Mouse (Mus musculus): ENCODE measurements around the gene Prune2. TPM values are rescaled to one million over a fixed set of nuclear protein-coding genes. Genes with fewer than 3 reads are reported as not detected.
A peak's percentile ranks its signal among the peaks of the same experiment; 100 is the strongest.

The Prune2 gene
- polyA plus RNA-seq, 1 experiment from 2014 or later, result 1.5 TPM

DNA sequence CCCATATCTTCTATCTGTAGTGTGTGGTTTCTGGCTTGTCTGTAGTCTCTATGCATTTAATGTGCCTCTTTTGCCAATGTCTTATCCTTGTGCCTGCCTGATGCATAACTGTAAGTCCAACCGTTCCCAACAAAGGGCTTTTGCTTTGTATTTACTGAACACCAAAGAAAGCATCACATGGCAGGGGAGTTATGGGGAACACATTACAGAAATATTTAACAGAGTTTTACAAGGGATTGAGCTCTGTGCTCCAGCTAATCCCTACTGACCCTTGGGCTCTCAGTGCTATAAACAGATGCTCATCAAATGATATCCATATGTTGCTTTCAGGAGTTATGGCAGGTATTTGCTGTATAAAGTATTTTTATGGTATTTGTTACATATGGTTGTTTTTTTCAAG, 116.3 kb downstream of the Prune2 start:
- H3K27ac ChIP-seq, result no peak overlapping the region
- H3K4me2 ChIP-seq (replicated peaks), result no peak overlapping the region
- no peak overlapping the region for H3K4me3 ChIP-seq
- H3K36me3 ChIP-seq, result no peaks in the 10 kb centered on the region
- H3K4me1 ChIP-seq, result peaks cover 4% of the 10 kb centered on the region
- no peak overlapping the region for H3K9ac ChIP-seq
- H3K9me3 ChIP-seq, result no peaks in the 10 kb centered on the region
- H3K27me3 ChIP-seq, result no peaks in the 10 kb centered on the region
- 15% methylated on average over 1 of the region's 1 CpGs for WGBS
- ATAC-seq (ENCODE audit: low FRiP score, low read depth), result peak; percentile 80; the same call in 1 of the 2 replicates

DNA sequence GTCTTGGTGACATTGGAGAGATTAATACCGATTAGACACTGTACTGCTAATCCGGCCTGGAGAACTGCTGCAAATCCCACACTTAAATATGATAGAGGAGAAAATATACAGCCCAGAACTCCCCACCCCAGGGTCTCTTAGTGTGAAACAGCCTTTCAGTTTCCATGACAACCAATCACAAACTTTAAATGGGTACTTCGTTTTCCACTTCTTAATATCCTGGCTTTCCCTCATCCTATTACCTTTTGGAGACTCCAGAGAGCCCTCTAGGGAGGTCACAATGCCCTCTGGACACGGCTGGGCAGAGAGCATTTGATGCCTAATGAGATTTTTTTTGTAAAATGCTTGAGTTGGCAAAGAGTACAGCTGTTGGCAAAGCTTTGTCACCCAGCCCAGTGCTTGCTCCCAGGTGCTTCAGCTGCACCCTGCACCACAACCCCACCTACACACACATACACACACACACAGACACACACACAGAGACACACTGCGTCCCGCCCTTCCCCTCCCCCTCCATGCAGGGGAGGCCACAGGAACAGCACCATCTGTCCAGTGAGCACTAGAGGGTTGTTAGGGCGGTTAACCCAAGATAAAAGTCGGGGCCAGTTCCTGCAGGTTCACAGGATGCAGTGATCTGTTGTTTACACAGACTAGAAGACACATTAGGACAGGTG, 122.9 kb downstream of the Prune2 start:
- 39% methylated on average over 8 of the region's 8 CpGs for WGBS
- Histone ChIP-seq H3K4me1 (peaks cover 13% of the 10 kb centered on the region), H3K4me2 (replicated peaks) (no peak overlapping the region), H3K9me3 (no peaks in the 10 kb centered on the region), H3K36me3 (no peaks in the 10 kb centered on the region), H3K4me3 (no peak overlapping the region), H3K9ac (no peak overlapping the region), H3K27me3 (no peaks in the 10 kb centered on the region), H3K27ac (no peak overlapping the region)
- no peak for ATAC-seq (ENCODE audit: low FRiP score, low read depth)

GRCm38 (mm10) chr19:17081382-17081781, 125.5 kb downstream of the Prune2 start:
- no peaks in the 10 kb centered on the region for H3K36me3 ChIP-seq
- H3K4me2 ChIP-seq (replicated peaks), result no peak overlapping the region
- H3K4me3 ChIP-seq, result no peak overlapping the region
- H3K4me1 ChIP-seq, result peaks cover 13% of the 10 kb centered on the region
- no peak overlapping the region for H3K9ac ChIP-seq
- H3K27me3 ChIP-seq, result no peaks in the 10 kb centered on the region
- ATAC-seq (ENCODE audit: low FRiP score, low read depth), result no peak
- 75% methylated on average over 10 of the region's 10 CpGs for WGBS
- no peaks in the 10 kb centered on the region for H3K9me3 ChIP-seq
- no peak overlapping the region for H3K27ac ChIP-seq

DNA sequence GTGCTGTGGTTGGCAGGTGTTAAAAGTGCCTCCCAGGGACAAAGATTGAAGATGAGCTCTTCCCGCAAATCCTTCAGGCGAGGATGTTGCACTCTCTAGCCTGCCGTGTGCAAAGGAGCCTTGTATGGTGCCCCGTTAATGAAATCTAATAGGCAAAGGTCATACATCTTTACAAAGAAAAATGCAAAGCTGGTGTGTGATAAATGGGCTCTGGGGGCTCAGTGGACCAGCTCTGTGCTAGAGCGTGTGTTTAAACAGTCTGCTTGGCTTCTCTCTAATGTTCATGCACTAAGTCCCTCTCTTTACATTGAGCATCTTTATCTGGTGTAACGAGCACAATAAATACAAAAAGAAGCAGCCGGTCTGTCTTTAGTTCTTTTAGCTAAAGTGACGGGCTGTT, 138.1 kb downstream of the Prune2 start:
- 46% methylated on average over 8 of the region's 8 CpGs for WGBS
- H3K9me3 ChIP-seq, result no peaks in the 10 kb centered on the region
- no peak for ATAC-seq (ENCODE audit: low FRiP score, low read depth)
- peaks cover 9% of the 10 kb centered on the region for H3K4me1 ChIP-seq
- H3K4me3 ChIP-seq, result no peak overlapping the region
- H3K36me3 ChIP-seq, result no peaks in the 10 kb centered on the region
- no peak overlapping the region for H3K27ac ChIP-seq
- no peak overlapping the region for H3K9ac ChIP-seq
- H3K4me2 ChIP-seq (replicated peaks), result no peak overlapping the region
- no peaks in the 10 kb centered on the region for H3K27me3 ChIP-seq

DNA sequence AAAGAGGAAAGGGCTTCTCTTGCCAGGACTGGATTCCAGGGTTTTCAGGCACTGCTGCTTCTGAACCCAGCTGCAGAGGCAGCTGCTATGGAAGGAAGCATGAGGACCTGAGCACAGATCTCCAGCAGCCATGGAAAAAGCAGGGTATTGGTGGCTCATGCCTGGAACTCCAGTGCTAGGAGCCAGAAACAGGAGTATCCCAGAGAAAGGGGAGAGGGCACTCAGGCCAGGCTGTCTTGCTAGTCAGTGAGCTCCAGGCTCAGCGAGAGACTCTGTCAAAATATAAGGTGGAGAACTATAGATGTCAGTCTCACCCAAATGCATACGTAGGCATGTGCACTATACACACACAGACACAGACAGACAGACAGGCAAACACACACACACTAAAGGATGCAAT, 140.4 kb downstream of the Prune2 start:
- Histone ChIP-seq H3K4me3 (no peak overlapping the region), H3K27ac (no peak overlapping the region), H3K4me2 (replicated peaks) (no peak overlapping the region), H3K9me3 (no peaks in the 10 kb centered on the region), H3K27me3 (no peaks in the 10 kb centered on the region), H3K9ac (no peak overlapping the region), H3K36me3 (no peaks in the 10 kb centered on the region), H3K4me1 (peaks cover 9% of the 10 kb centered on the region)
- WGBS, result 87% methylated on average over 2 of the region's 2 CpGs
- ATAC-seq (ENCODE audit: low FRiP score, low read depth), result no peak

- H3K36me3 ChIP-seq, result no peaks in the 10 kb centered on the region
Observed at GRCm38 (mm10) chr19:17097210-17097609, 141.3 kb downstream of the Prune2 start.

DNA sequence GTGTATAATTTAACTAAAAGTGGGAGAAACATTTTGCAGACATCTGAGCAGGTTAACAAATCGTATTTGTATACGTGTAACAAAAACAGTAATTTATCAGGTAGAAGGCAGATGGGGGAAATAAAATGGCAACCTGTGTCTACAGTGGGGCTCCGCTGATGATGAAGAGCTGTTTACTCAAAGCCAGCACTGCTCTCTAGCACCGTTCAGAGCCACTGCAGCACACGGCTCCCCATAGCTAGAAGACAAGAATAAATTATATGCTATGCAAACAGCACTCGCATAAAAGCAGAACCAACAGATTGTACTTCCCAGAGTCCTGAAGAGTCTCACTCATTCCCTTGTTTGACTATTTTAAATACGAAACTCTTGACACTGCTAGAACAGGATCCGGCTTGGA, 152.9 kb downstream of the Prune2 start:
- no peaks in the 10 kb centered on the region for H3K36me3 ChIP-seq
- no peaks in the 10 kb centered on the region for H3K9me3 ChIP-seq
- H3K9ac ChIP-seq, result no peak overlapping the region
- H3K4me3 ChIP-seq, result no peak overlapping the region
- no peaks in the 10 kb centered on the region for H3K27me3 ChIP-seq
- no peak overlapping the region for H3K27ac ChIP-seq
- 83% methylated on average over 8 of the region's 8 CpGs for WGBS
- ATAC-seq (ENCODE audit: low FRiP score, low read depth), result no peak
- H3K4me2 ChIP-seq (replicated peaks), result no peak overlapping the region
- no peaks in the 10 kb centered on the region for H3K4me1 ChIP-seq

More at GRCm38 (mm10) chr19:17097210-17097609, 141.3 kb downstream of the Prune2 start:
- Histone ChIP-seq H3K27me3 (no peaks in the 10 kb centered on the region), H3K9ac (no peak overlapping the region), H3K27ac (no peak overlapping the region), H3K4me3 (no peak overlapping the region), H3K9me3 (no peaks in the 10 kb centered on the region), H3K4me1 (peaks cover 9% of the 10 kb centered on the region), H3K4me2 (replicated peaks) (no peak overlapping the region)
- ATAC-seq (ENCODE audit: low FRiP score, low read depth), result no peak
- 77% methylated on average over 6 of the region's 6 CpGs for WGBS

GRCm38 (mm10) chr19:17124034-17124735, 168.3 kb downstream of the Prune2 start:
- Histone ChIP-seq H3K36me3 (no peaks in the 10 kb centered on the region), H3K4me2 (replicated peaks) (no peak overlapping the region), H3K9me3 (no peaks in the 10 kb centered on the region), H3K4me1 (no peaks in the 10 kb centered on the region), H3K9ac (no peak overlapping the region), H3K27me3 (peaks cover 6% of the 10 kb centered on the region), H3K27ac (no peak overlapping the region), H3K4me3 (no peak overlapping the region)
- ATAC-seq (ENCODE audit: low FRiP score, low read depth), result no peak
- 68% methylated on average over 12 of the region's 12 CpGs for WGBS

GRCm38 (mm10) chr19:17125380-17125779, 169.5 kb downstream of the Prune2 start:
- H3K9ac ChIP-seq, result no peak overlapping the region
- no peaks in the 10 kb centered on the region for H3K36me3 ChIP-seq
- 83% methylated on average over 7 of the region's 7 CpGs for WGBS
- peaks cover 6% of the 10 kb centered on the region for H3K27me3 ChIP-seq
- H3K4me3 ChIP-seq, result no peak overlapping the region
- H3K4me2 ChIP-seq (replicated peaks), result no peak overlapping the region
- no peaks in the 10 kb centered on the region for H3K9me3 ChIP-seq
- no peaks in the 10 kb centered on the region for H3K4me1 ChIP-seq
- H3K27ac ChIP-seq, result no peak overlapping the region
- no peak for ATAC-seq (ENCODE audit: low FRiP score, low read depth)

- WGBS, result 87% methylated on average over 3 of the region's 3 CpGs
- Histone ChIP-seq H3K4me2 (replicated peaks) (no peak overlapping the region), H3K4me3 (no peak overlapping the region), H3K36me3 (no peaks in the 10 kb centered on the region), H3K27ac (no peak overlapping the region), H3K9me3 (no peaks in the 10 kb centered on the region), H3K4me1 (no peaks in the 10 kb centered on the region), H3K9ac (no peak overlapping the region), H3K27me3 (no peaks in the 10 kb centered on the region)
- ATAC-seq (ENCODE audit: low FRiP score, low read depth), result no peak
Observed at GRCm38 (mm10) chr19:17130544-17130943, 174.6 kb downstream of the Prune2 start.

DNA sequence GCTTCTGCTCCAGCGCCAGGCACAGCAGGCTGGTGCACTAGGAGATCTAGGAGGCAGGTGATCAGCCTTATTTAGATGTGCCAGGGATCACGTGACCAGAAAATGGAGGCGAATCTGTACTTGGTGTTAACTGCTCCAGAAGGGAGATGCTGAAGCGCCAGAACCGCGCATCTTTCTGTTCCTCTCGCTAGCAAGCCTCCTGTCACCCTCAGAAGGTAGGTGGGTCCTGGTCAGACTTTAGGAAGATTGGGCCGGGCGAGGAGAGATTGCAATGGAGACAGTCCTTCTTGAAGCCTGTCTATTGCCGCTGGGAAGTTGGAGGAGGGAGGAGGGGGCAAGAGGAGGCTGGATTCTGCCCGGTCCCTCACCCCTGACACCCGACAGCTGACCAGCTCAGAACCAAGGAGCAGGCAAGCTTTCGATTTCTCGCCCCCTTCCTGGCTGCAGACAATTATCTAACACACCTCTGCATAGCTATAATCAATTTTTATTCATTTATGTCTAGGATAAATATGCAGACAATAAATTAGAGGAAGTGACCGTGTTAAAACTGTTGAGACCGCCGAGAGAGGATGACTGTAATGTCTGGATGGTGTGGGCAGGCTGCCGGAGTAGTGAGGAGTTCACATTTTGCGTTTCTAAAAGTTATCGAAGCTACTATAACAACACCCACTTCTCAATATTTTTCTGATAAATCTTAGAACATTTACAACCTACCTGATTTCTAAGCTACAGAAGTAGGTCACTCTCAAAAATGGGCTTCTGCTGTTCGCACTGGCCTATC, 181.0 kb downstream of the Prune2 start:
- H3K9me3 ChIP-seq, result no peaks in the 10 kb centered on the region
- no peaks in the 10 kb centered on the region for H3K36me3 ChIP-seq
- H3K4me1 ChIP-seq, result no peaks in the 10 kb centered on the region; the same call in 1 of the 2 replicates
- H3K9ac ChIP-seq, result peak overlapping the region; percentile 50; the same call in 1 of the 2 replicates
- H3K4me3 ChIP-seq, result peak overlapping the region; percentile 44
- WGBS, result 11% methylated on average over 21 of the region's 21 CpGs
- H3K27me3 ChIP-seq, result peaks cover 29% of the 10 kb centered on the region
- H3K27ac ChIP-seq, result no peak overlapping the region
- no peak for ATAC-seq (ENCODE audit: low FRiP score, low read depth)
- H3K4me2 ChIP-seq (replicated peaks), result peak overlapping the region; percentile 68

GRCm38 (mm10) chr19:17137656-17138055, 181.7 kb downstream of the Prune2 start:
- no peak for ATAC-seq (ENCODE audit: low FRiP score, low read depth)
- WGBS, result 50% methylated on average over 1 of the region's 2 CpGs
- Histone ChIP-seq H3K9me3 (no peaks in the 10 kb centered on the region), H3K4me3 (no peak overlapping the region), H3K9ac (no peak overlapping the region), H3K36me3 (no peaks in the 10 kb centered on the region), H3K4me2 (replicated peaks) (no peak overlapping the region), H3K4me1 (no peaks in the 10 kb centered on the region; the same call in 1 of the 2 replicates), H3K27me3 (peaks cover 29% of the 10 kb centered on the region), H3K27ac (no peak overlapping the region)
